Mouse (Mus musculus): ENCODE data around the gene Psmd8.

Psmd8 gene

GRCm38 (mm10) chr7:29134230-29134629 lies 46.3 kb downstream of the Psmd8 start:
- DNase-seq: no peak

- peak; percentile 12 for DNase-seq
These were observed 51.8 kb downstream of the Psmd8 start for GRCm38 (mm10) chr7:29128725-29129124.

DNA sequence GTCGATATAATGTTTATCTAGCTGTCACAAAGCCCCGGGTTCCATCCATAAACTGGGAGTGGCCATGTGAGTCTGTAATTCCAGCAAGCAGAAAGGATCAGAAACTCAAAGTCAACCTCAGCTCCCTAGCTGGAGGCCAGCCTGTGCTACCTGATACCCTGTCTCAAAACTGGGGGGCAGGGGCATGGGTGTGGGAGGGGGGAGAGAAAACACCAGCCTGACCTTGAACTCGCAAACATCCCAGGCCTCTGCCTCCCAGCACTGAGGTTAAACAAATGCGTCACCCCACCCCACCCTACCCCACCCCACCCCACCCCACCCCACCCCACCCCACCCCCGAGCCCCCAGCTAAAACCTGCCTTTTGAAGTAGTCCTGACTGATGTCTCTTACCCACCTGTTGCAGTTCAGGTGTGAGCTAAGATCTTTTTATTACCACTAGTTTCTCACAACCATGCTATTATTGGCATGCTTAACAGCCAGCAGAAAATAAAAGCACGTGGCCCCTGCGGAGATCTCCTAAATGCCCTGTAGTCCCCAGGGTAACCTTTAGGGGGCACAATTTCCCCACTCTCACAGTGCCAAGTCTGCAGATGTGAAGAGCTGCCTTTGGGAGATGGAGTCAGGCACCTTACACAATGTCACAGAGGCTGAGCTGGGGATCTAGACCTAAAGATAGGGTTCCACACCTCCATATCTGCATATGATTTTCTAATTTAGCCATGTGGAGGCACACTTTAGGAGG lies 54.2 kb downstream of the Psmd8 start:
- peak; percentile 82 for DNase-seq

DNA sequence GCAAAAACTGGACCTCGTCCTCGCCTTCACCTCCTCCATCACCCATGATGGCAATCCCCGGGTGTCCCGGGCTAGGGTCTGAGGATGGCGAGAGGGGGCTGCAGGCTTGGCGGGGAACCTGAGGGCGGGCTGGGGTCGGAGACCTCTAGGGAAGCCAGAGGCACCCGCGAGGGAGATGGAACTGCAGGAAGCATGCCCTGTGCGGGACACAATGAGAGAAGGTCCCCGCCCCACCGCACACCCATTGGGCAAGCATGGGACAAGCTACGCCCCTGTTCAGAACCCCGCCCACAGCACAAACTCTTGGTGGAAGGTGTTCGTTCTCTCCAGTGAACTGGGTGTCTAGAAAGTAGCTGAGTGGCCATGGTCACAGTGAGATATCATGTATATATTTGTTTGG lies 55.5 kb downstream of the Psmd8 start, which contains the start of gene Ryr1:
Ryr1 (minus strand) TSS at position 210 of the 400 bp plus-strand sequence.
- peak; percentile 22 for DNase-seq

Data from kidney, adult 9 months (tissue).